Mouse (Mus musculus) mature B cell (primary cell): ENCODE measurements around the gene Gm11397.
"Not testable (repeated sequence)": the region's sequence is repeated elsewhere in the genome, so short reads cannot be mapped to it uniquely, and the experiment has no call there.

Experiments used
- in situ Hi-C: fragments of 300-500 bp; cut with MboI; formaldehyde crosslinking; loops from 2 replicates; pipeline ENCODE4 v1.14.3; 2019

The Gm11397 gene

GRCm38 (mm10) chr13:33395461-33395860 lies at the start of gene Gm11397:
Gm11397 (plus strand) TSS chr13:33395761.
- in situ Hi-C loops: not testable (repeated sequence)

GRCm38 (mm10) chr13:33356666-33357065 lies 38.9 kb upstream of the Gm11397 start:
- in situ Hi-C loops: not testable (repeated sequence)

- in situ Hi-C loops: not testable (repeated sequence)
Observed at GRCm38 (mm10) chr13:33432714-33433113, 37.2 kb downstream of the Gm11397 start.
